Mouse (Mus musculus): Measurements from ENCODE around the gene Pdzd8.
A peak's percentile ranks its signal among the peaks of the same experiment; 100 is the strongest.

The Pdzd8 gene

DNA sequence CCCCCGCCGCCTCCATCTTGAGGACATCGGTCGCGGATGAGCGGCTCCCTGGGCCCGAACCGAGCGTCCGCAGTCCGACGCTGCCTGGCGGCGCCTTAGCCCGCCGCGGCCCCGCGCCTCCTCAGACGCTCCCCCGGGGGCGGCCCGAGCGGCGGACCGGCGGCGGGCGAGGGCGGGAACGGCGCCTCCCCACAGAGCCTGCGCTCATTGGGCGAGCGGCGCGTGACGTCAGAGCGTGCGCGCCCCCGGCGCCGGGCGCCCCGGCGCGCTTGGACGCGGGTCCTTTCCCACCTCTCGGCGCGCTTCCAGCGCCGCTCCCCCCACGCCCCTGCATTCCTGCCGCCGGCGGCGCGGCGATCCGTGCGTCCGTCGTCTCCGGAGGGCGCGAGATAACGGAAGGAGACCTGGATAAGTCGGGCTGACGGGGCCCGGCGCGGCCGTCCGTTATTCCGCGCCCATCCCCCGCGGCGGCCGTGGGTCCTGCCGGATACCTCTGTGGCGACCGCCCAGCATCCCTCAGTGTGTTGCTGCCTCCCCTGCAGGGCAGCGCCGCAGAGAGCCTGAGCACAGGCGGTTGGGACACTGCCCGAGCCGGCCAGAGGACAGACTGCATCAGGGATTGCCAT lies at the start of gene Pdzd8:
Gene Pdzd8, minus strand, starts transcription at position 123 of the 626 bp plus-strand sequence.
- peak; percentile 46 for DNase-seq (ENCODE audit: low spot score)

GRCm38 (mm10) chr19:59393777-59394441 lies 48.3 kb upstream of the Pdzd8 start:
- no peak for DNase-seq (ENCODE audit: low spot score)

GRCm38 (mm10) chr19:59388847-59389606 lies 43.4 kb upstream of the Pdzd8 start:
- DNase-seq (ENCODE audit: low spot score): peak; percentile 64

DNA sequence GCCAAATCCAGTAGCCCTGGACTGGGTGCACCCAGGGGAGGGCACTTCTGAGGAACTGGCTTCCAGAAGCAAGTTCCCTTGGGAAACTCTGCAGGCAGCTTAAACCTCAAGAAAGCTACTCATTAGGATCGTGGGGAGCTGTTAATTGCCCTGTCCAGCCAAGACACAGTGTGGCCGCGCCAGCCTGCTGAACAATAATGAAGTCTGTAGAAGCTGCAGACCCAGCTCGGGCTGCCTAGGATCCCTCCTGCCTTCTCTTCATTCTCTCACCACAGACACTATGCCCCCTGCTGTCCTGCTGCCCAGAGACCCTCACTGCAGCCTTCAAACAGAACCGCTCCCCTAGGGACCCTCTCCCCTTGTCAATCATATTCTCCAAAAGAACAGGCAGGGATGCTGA lies 42.8 kb upstream of the Pdzd8 start:
- no peak for DNase-seq (ENCODE audit: low spot score)

- no peak for DNase-seq (ENCODE audit: low spot score)
Measured at GRCm38 (mm10) chr19:59387178-59387577, 41.6 kb upstream of the Pdzd8 start.

DNA sequence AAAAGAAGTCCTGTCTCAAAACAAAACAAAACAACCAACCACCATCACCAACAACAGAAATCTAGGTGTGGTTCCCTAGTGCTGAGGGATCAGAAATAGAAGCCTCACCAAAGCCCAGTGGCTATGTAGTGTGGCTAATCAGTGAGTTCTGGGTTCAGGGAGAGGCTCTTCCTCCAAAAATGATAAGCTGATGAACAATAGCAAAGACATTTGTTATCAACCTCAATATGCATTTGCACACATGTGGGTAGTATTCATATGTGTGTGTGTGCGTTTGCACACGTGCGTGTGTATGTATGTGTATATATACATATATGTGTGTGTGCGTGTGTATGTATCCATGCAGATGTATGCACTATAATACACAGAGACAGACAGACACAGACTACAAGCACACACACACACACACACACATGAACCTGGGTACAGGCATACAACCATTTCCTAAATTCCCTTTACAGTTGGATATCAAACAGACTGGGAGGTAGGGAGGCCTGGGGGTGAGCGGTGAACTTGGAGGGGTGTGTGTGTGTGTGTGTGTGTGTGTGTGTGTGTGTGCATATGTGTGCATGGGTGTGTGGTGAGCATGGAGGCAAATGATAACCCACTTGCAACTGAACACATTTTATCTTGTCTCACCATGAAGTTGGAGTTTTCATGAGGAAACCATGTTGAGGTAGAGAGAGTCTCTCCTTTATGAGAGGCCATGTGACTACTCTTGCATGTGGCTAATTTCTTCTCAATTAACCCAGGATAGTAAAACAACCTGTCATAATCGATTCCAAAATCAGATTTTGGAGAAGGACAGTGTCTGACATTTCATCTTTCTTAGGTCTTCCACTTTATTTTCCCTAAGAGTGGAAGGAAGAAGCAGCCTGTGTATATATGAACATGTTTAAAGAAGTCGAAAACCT lies 39.3 kb upstream of the Pdzd8 start:
- DNase-seq (ENCODE audit: low spot score): no peak

DNA sequence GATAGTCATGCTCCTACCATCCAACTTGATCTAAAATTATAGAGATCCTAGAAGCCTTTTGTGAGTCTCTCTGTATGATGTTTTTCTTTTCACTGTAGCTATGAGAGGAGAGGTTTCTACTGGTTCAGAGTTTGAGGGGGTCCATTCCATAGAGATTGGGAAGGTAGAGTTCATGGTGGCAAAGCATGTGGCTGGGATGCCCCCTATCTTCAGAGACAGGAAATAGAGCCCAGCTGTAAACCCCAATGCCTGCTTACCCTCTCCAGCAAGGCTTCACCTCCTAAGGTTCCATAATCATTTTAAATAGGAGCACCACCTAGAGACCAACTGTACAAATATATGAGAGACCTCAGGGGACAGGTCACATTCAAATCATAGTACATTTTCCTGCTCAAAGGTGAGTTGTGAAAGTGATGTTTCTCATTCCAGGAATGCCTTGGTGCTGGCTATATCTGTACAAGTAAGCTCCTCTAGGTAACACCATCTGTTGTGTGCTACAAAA lies 36.9 kb upstream of the Pdzd8 start:
- no peak for DNase-seq (ENCODE audit: low spot score)

DNA sequence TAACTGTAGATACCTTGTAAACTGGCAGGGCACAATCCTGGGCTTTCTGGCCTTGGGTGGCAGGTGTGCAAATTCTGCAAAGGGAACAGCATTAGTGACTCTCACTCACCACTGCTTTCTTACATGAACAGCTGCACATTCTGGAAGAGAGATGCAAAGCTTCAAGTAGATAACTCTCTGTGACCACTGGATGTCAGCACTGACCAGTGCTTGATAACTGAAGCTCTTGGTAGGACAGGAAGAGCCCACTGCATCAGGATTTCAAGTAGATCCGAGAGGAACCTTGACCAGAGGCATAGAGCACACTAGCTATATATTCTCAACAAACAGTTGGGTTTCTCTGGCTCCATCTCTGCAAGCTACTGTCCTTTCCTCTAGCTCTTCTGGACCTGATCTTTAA lies 34.4 kb upstream of the Pdzd8 start:
- DNase-seq (ENCODE audit: low spot score): no peak

DNA sequence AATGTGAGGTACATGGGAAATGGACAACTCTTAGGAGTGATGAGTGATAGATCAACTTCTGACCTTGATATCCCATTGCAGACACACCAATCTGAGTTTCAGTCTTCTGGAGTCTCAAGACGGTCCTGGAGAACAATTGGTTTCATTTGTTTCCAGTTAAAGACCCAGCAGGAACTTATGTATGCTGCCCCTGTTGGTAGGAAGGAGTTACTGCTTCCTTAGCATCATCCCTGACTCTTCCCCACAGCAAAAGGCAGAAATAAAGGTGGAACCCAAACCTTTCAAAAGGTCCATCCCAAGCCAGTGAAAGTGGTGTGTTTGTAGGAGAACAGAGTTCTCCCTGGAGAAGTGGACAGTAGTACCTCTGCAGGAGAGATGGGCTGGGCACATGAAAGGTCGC lies 30.9 kb upstream of the Pdzd8 start:
- DNase-seq (ENCODE audit: low spot score): no peak

DNA sequence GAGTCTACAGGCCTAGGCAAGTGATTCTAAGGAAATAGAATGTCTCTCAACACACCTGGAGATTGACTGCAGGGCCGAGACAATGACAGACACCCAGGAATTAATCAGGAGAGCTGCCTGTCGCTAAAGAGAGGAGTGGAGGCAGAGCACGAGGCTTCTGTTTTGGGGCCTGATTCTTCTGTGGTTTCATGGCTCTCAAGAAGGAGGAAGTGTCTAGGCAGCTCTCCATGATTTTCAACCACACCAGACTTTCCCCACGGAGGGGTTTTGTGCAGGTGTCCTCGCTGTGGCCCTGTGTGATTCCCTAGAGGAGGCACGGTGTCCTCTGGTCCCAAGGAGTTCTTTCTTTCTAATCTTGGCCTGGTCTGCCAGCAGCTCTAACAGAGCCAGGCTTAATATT lies 29.4 kb upstream of the Pdzd8 start:
- DNase-seq (ENCODE audit: low spot score): no peak

DNA sequence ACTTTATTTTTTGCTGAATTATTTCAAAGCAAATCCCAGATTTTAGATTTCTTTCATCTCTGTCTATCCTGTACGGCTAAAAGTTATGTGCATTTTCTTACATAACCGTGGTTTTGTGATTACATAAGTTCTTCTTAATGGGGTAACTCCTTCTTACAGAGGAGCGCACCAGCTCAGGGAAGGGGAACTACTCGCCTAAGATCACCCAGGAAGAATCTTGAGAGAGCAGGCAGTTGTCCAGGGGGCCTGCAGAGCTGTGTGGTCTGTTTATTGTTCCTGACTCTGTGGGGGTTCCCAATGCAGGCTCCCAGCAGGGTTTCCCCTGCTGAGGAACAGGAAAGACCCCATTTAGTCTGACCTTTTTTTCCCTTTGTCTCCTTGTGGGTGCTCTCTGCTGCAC lies 27.3 kb upstream of the Pdzd8 start:
- no peak for DNase-seq (ENCODE audit: low spot score)

DNA sequence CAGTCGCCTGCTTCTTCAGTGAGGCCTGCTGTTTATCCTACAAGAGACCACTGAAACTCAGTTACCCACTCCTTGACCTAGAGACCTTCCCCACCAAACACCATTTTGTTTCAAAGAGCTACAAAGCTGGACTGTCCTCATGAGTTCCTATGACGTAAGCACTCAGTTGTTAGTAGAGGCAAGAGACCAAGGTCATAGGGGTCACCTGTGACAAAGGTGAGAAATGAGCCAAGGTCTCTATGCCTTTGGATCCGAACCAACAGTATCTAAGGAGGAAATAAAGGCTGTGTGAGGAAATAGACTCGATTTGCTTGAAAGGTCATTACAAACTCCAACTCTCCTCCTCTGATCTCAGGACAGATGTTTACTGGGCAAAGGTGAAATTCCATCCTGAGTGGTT lies 25.4 kb upstream of the Pdzd8 start:
- DNase-seq (ENCODE audit: low spot score): no peak

DNA sequence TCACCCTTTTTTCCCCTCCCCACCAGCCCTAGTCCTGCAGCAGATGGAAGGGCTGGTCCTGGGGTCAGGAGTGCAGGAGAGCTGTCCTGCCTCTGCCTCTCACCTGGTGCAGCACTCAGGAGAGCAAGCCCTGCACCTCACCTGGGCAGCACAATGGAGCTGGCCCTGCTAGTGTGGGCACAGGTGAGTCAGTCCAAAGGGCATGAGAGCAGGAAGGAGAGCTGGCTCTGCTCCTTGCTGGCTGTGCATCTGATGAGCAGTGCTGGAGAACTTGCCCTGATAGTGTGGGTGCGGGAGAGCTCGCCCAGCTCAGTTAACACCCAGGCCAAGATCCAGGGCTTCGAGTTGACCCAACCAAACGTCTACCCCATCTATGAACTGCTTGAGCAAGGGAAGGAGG lies 22.3 kb upstream of the Pdzd8 start:
- DNase-seq (ENCODE audit: low spot score): no peak

GRCm38 (mm10) chr19:59366724-59367123 lies 21.1 kb upstream of the Pdzd8 start:
- DNase-seq (ENCODE audit: low spot score): no peak

- DNase-seq (ENCODE audit: low spot score): no peak
Measured at GRCm38 (mm10) chr19:59363666-59364065, 18.1 kb upstream of the Pdzd8 start.

- DNase-seq (ENCODE audit: low spot score): no peak
Measured at GRCm38 (mm10) chr19:59362646-59363045, 17.1 kb upstream of the Pdzd8 start.

GRCm38 (mm10) chr19:59360486-59360896 lies 14.9 kb upstream of the Pdzd8 start:
- DNase-seq (ENCODE audit: low spot score): no peak

DNA sequence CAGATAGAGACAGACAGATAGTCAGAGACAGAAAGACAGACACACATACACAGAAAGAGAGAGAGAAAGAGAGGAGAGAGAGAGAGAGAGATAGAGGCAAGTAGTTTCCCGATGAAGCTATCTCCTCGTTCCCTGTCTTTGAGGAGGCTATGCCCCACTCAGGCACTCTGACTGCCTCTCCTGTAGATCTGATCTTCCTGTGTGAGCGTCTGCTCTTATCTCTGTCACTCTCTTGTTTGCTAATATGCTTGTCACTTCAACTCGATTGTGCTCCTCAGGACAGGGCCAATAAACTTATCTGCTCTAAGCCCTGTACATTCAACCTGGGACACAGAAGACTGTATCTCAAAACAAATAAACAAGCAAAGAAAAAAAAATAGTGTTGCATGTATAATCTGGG lies 13.6 kb upstream of the Pdzd8 start:
- no peak for DNase-seq (ENCODE audit: low spot score)

DNA sequence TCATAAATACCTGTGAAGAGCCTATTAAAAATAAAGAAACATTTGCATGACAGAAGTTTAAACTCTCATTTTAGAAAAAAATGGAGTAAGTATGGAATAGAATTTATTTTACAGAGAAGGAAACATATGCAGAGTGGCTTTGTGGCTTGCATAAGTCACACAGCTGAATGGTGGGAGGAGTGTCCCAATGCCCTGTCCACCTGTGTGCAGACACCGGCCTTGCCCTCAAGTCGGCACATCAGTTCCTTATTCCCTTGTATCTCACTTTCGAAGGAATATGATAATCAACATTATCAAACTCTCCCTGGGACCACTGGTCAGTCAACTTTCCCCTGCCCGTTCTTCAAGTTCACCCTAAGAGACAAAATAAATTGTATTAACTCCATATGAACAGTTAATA lies 12.3 kb upstream of the Pdzd8 start:
- DNase-seq (ENCODE audit: low spot score): no peak

DNA sequence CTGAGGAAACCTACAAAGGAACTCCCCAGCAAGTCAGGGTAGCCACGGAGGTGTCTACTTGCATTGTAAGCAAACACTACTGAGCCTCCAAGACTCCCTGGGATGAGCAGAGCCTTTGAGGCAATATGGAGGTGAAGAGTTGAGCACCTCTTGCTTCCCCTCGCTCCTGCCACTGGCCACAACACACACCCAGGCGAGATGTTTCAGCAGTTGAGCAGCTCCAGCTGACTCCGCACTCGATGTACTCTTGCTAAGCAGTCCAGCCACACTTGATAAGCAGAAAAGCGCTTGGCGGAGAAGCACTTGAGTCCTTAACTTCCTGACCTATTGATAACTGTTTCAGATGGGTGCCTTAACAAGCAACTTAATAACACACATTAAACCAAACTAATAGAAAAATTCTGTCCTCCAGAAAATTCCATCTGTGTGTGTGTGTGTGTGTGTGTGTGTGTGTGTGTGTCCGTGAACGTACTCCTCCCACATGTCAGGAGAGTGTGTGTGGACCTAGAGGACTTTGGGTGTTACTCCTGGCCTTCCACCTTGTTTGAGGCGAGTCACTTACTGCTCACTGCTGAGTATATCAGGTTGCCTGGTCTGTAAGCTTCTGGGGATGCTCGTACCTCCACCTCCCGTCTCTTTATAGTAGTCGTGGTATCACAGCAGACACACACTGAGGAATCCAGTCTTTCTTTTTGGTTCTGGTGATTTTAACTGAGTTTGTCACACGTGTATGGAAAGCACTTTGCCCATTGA lies 11.4 kb upstream of the Pdzd8 start:
- DNase-seq (ENCODE audit: low spot score): no peak

GRCm38 (mm10) chr19:59356388-59356787 lies 10.8 kb upstream of the Pdzd8 start:
- no peak for DNase-seq (ENCODE audit: low spot score)

Data from layer of hippocampus, adult 9-10 months (tissue).